Mouse (Mus musculus) ovary, postnatal 14 days (tissue): ENCODE results near the gene Cobl.

ENCODE experiments used
- DNase-seq: peaks from one replicate; pipeline ENCODE4 v3.0.0; 2022; ENCODE audit warnings: low spot score

Gene Cobl

GRCm38 (mm10) chr11:12444215-12444614 lies 20.5 kb downstream of the Cobl start:
- DNase-seq: no peak

- DNase-seq: no peak
Measured at GRCm38 (mm10) chr11:12443614-12444013, 21.1 kb downstream of the Cobl start.

- DNase-seq: no peak
Measured at GRCm38 (mm10) chr11:12443185-12443584, 21.6 kb downstream of the Cobl start.

- DNase-seq: no peak
Measured at GRCm38 (mm10) chr11:12442283-12442682, 22.5 kb downstream of the Cobl start.

GRCm38 (mm10) chr11:12435905-12436304 lies 28.9 kb downstream of the Cobl start:
- no peak for DNase-seq

- no peak for DNase-seq
Measured at GRCm38 (mm10) chr11:12435018-12435417, 29.7 kb downstream of the Cobl start.

GRCm38 (mm10) chr11:12434597-12434996 lies 30.2 kb downstream of the Cobl start:
- no peak for DNase-seq

- no peak for DNase-seq
Measured at GRCm38 (mm10) chr11:12431911-12432310, 32.8 kb downstream of the Cobl start.

GRCm38 (mm10) chr11:12430231-12431041 lies 34.3 kb downstream of the Cobl start:
- DNase-seq: no peak

GRCm38 (mm10) chr11:12426746-12427145 lies 38.0 kb downstream of the Cobl start:
- no peak for DNase-seq

- no peak for DNase-seq
Measured at GRCm38 (mm10) chr11:12424205-12424604, 40.6 kb downstream of the Cobl start.

- no peak for DNase-seq
Measured at GRCm38 (mm10) chr11:12421183-12421582, 43.6 kb downstream of the Cobl start.

- no peak for DNase-seq
Measured at GRCm38 (mm10) chr11:12420146-12420545, 44.6 kb downstream of the Cobl start.

GRCm38 (mm10) chr11:12416899-12417298 lies 47.9 kb downstream of the Cobl start:
- DNase-seq: no peak

GRCm38 (mm10) chr11:12415329-12415728 lies 49.4 kb downstream of the Cobl start:
- DNase-seq: no peak

GRCm38 (mm10) chr11:12411950-12412349 lies 52.8 kb downstream of the Cobl start:
- no peak for DNase-seq

- no peak for DNase-seq
Measured at GRCm38 (mm10) chr11:12411075-12411807, 53.5 kb downstream of the Cobl start.

- no peak for DNase-seq
Measured at GRCm38 (mm10) chr11:12409463-12409862, 55.3 kb downstream of the Cobl start.

- DNase-seq: no peak
Measured at GRCm38 (mm10) chr11:12407834-12408233, 56.9 kb downstream of the Cobl start.

- DNase-seq: no peak
Measured at GRCm38 (mm10) chr11:12399903-12400302, 64.9 kb downstream of the Cobl start.

- DNase-seq: no peak
Measured at GRCm38 (mm10) chr11:12396196-12396595, 68.6 kb downstream of the Cobl start.

- DNase-seq: no peak
Measured at GRCm38 (mm10) chr11:12394701-12395100, 70.1 kb downstream of the Cobl start.

GRCm38 (mm10) chr11:12394151-12394550 lies 70.6 kb downstream of the Cobl start:
- no peak for DNase-seq
